Mouse (Mus musculus) cerebellum, postnatal 10 days (tissue): ENCODE results near the gene Spata31d1b.

ENCODE experiments used
- DNase-seq, 2 experiments: peaks; one replicate each; pipeline ENCODE4 v3.0.0; 2021; ENCODE audit warnings: mixed read lengths in 2 of 2

The Spata31d1b gene

GRCm38 (mm10) chr13:59756906-59757305 is 44.8 kb downstream of the Spata31d1b start:
- DNase-seq: no peak

- DNase-seq: no peak
Measured at GRCm38 (mm10) chr13:59762791-59763190, 50.7 kb downstream of the Spata31d1b start.

DNA sequence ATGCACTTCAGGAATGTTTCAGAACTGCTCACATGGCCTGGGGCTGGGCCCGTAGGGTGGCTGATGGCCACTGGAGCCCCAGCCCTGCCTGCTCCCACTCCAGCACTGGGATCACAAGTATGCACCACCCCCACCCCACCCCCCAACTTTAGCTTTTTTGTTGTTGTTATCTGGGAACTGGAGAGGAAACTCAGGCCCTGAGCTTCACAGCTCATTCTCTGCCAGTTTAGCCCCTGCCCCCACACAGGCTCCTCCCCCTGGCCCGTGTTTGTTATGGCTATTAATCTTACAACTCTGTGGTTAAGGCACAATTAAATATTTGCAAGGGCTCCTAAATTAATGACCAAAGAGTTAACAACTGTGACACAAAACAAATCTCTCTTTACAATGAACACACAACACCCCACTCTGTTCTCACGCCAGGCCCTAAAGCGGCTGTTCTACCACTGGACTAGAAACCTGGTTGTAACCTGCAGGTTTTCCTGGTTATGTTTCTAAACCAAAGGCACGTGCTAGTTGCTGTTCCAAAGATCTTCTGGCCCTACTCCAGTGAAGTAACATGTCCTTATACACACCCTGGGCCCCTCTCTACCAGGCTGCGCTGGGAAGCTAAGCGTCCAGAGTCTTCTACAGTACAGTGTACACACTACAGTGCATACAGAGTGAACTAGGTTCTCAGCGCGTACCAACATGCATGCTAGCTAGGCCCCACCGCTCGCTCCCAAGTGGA is 54.9 kb downstream of the Spata31d1b start:
- no peak for DNase-seq

GRCm38 (mm10) chr13:59768531-59768930 is 56.4 kb downstream of the Spata31d1b start:
- DNase-seq: no peak
